Mouse (Mus musculus): Measurements from ENCODE around the gene Eno3. TPM values are rescaled to one million over a fixed set of nuclear protein-coding genes. Genes with fewer than 3 reads are reported as not detected.

The Eno3 gene
- polyA plus RNA-seq, 1 experiment from 2014 or later: 71.5 TPM

DNA sequence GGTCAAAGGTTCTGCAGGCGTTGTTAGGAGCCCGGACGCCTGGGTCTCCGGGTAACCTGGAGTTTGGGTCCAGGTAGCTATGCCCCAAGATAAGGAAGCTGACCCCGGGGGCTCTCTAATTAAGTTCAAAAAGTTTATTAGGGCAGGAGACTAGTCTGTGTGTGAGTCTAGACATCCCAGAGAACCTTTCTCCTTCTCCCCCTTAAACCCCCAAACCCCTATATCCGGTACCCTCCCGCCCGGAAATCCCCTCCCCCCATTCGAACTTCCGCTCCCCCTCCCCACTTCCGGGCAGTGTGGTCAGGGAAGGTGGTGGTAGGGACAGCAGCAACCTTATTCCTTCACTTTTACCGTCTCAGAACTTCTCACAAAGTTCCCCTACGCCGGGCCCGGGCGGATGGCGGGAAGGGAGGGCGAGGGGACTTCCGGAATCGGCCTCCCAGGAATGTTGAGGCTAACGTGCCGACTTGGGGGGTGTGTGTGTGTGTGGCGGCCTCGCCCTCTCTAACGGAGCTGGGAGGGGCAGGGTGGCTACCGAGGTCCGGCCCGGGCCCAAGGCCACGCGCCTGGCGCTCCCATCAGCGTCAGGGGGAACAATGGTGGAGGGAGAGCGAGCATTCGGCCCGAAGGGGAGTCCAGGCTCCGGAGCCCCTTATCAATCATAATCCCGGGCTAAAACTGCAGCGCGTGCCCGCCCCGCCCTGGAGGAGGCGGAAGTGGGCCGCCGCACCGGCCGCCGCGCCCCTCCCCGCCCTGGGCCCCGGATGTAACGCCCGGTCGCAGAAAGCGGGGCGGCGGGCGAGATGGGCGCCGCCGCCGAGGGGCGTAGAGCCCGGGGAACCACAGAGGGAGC is 3.4 kb upstream of the Eno3 start:
- peak overlapping the region; percentile 99 for H3K27ac ChIP-seq
- H3K4me1 ChIP-seq: peaks cover 77% of the 10 kb centered on the region
- H3K4me3 ChIP-seq: peak overlapping the region; percentile 100
- H3K36me3 ChIP-seq: peaks cover 40% of the 10 kb centered on the region
- no peak for ATAC-seq (ENCODE audit: insufficient number of reproducible peaks, low FRiP score, low TSS enrichment, low read depth)
- H3K9me3 ChIP-seq: no peaks in the 10 kb centered on the region
- no peaks in the 10 kb centered on the region for H3K27me3 ChIP-seq
- H3K9ac ChIP-seq: peak overlapping the region; percentile 98
- WGBS: under 1% methylated on average over 61 of the region's 63 CpGs
- H3K4me2 ChIP-seq: peak overlapping the region; percentile 89

DNA sequence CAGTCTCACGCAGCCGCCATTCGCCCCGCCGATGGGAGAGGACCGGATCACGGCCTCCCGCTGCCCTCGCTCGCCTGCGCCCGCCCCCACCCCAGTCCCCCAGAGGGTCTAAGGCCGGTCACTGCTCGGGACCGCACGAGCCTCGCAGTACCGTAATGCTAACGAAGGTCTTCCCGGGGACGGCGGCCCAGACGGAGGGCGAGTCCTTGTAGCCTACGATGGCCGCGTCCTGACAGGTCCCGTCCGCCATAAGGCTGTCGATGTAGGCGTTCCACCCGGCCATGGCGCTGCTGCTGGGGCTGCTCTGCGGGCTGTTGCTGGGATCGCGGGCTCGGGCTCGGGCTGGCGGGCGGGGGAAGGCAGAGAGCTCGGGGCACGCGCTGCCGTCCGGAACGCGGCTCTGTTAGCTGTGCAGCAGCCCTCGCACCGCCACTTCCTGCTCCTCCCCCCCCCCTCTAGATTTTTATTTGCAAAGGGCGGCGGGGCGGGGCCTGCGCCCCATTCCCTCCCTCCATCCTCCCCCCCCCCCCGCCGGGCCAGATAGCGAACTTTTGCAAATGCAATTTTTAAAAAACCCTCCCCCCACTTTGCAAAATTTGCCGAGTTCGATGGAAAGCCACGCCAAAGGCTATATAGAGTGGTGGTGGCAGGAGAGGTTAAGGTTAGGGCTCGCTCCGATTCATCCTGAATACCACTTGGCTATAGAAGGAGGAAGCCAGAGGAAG is 2.6 kb upstream of the Eno3 start, which contains the start of gene Pfn1:
TSS of gene Pfn1 (minus strand) at position 447 of the 725 bp plus-strand sequence.
- peak within 1 kb of the TSS; percentile 98 for H3K9ac ChIP-seq
- peak within 1 kb of the TSS; percentile 89 for H3K4me2 ChIP-seq
- peaks cover 76% of the 10 kb centered on the region for H3K4me1 ChIP-seq
- ATAC-seq (ENCODE audit: insufficient number of reproducible peaks, low FRiP score, low TSS enrichment, low read depth): peak; percentile 30; the same call in 1 of the 2 replicates
- WGBS: 0% methylated on average over 52 of the region's 61 CpGs
- no peaks in the 10 kb centered on the region for H3K27me3 ChIP-seq
- H3K9me3 ChIP-seq: no peaks in the 10 kb centered on the region
- H3K4me3 ChIP-seq: peak within 1 kb of the TSS; percentile 100
- H3K27ac ChIP-seq: peak within 1 kb of the TSS; percentile 99
- H3K36me3 ChIP-seq: peaks cover 33% of the 10 kb centered on the region

- WGBS: 0% methylated on average over 48 of the region's 48 CpGs
These were observed 2.0 kb upstream of the Eno3 start for GRCm38 (mm10) chr11:70654923-70655570.

GRCm38 (mm10) chr11:70655571-70656455 is 1.2 kb upstream of the Eno3 start:
- Histone ChIP-seq H3K27ac (peak overlapping the region; percentile 99), H3K4me1 (peaks cover 66% of the 10 kb centered on the region), H3K27me3 (no peaks in the 10 kb centered on the region), H3K4me2 (peak overlapping the region; percentile 89), H3K36me3 (peaks cover 31% of the 10 kb centered on the region), H3K9ac (peak overlapping the region; percentile 46), H3K9me3 (no peaks in the 10 kb centered on the region), H3K4me3 (peak overlapping the region; percentile 100)
- under 1% methylated on average over 61 of the region's 61 CpGs for WGBS
- ATAC-seq (ENCODE audit: insufficient number of reproducible peaks, low FRiP score, low TSS enrichment, low read depth): 0 out of 2 replicates have a peak, but pooled peaks have one; percentile 13

More at GRCm38 (mm10) chr11:70654923-70655570, 2.0 kb upstream of the Eno3 start:
- H3K27ac ChIP-seq: peak overlapping the region; percentile 99
- peak overlapping the region; percentile 100 for H3K4me3 ChIP-seq
- no peaks in the 10 kb centered on the region for H3K27me3 ChIP-seq
- no peaks in the 10 kb centered on the region for H3K9me3 ChIP-seq
- H3K4me2 ChIP-seq: peak overlapping the region; percentile 89
- ATAC-seq (ENCODE audit: insufficient number of reproducible peaks, low FRiP score, low TSS enrichment, low read depth): peak; percentile 76
- H3K36me3 ChIP-seq: peaks cover 33% of the 10 kb centered on the region
- peaks cover 71% of the 10 kb centered on the region for H3K4me1 ChIP-seq
- H3K9ac ChIP-seq: peak overlapping the region; percentile 46

DNA sequence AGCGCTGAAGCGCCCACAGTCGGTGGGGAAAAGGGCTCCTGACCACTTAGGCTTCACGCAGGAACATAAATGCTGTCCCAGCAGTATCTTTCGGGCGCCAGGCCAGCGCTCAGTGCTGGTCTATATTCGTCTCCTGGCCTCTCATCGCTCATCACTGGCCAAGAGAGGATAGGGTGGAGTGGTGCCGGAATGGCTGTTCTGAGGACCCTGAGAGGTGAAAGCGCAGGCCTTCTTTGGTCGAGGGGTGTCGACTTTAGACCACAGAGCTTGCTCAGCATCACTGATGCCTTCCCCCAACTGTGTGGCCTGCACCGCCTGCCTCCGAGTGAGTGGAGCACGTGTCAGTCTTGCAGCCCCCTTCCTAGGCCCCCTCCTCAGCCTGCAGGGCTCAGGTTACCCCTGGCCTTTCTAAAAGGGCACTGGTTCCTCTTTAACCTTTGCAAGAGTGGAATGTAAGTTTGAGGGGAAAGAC is 510 bp upstream of the Eno3 start:
- Histone ChIP-seq H3K27ac (peak overlapping the region; percentile 99), H3K36me3 (peaks cover 30% of the 10 kb centered on the region), H3K4me2 (peak overlapping the region; percentile 89), H3K9ac (peak overlapping the region; percentile 46; the same call in 1 of the 2 replicates), H3K9me3 (no peaks in the 10 kb centered on the region), H3K27me3 (no peaks in the 10 kb centered on the region), H3K4me3 (peak overlapping the region; percentile 100), H3K4me1 (peaks cover 59% of the 10 kb centered on the region)
- 5% methylated on average over 16 of the region's 16 CpGs for WGBS
- 0 out of 2 replicates have a peak, but pooled peaks have one; percentile 12 for ATAC-seq (ENCODE audit: insufficient number of reproducible peaks, low FRiP score, low TSS enrichment, low read depth)

DNA sequence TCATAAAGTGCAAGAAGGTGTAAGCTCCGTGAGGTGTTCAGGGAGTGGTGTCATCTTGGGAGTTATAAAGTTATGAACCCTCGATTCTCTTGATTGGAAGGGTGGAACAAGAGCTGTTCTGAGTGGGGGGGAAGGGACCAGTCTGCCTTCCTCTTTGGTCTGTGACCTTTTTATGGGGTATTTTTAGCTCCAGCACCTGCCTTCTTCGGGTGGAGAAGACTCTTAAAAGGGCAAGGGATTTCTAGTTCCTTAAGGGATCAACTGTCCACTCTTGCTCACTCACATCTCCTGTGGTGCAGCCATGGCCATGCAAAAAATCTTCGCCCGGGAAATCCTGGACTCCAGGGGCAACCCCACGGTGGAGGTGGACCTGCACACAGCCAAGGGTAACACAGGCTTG is 571 bp downstream of the Eno3 start:
- ATAC-seq (ENCODE audit: insufficient number of reproducible peaks, low FRiP score, low TSS enrichment, low read depth): no peak
- Histone ChIP-seq H3K27ac (peak overlapping the region; percentile 99), H3K4me1 (peaks cover 49% of the 10 kb centered on the region), H3K9me3 (no peaks in the 10 kb centered on the region), H3K4me2 (0 out of 2 replicates have a peak overlapping the region, but pooled peaks have one; percentile 89), H3K36me3 (peaks cover 31% of the 10 kb centered on the region), H3K4me3 (peak overlapping the region; percentile 100; the same call in 1 of the 2 replicates), H3K27me3 (no peaks in the 10 kb centered on the region), H3K9ac (no peak overlapping the region)
- WGBS: 40% methylated on average over 6 of the region's 6 CpGs

- Histone ChIP-seq H3K9ac (0 out of 2 replicates have a peak overlapping the region, but pooled peaks have one; percentile 26), H3K4me2 (0 out of 2 replicates have a peak overlapping the region, but pooled peaks have one; percentile 17)
- ATAC-seq (ENCODE audit: insufficient number of reproducible peaks, low FRiP score, low TSS enrichment, low read depth): no peak
These were observed 989 bp downstream of the Eno3 start for GRCm38 (mm10) chr11:70657991-70658390.

DNA sequence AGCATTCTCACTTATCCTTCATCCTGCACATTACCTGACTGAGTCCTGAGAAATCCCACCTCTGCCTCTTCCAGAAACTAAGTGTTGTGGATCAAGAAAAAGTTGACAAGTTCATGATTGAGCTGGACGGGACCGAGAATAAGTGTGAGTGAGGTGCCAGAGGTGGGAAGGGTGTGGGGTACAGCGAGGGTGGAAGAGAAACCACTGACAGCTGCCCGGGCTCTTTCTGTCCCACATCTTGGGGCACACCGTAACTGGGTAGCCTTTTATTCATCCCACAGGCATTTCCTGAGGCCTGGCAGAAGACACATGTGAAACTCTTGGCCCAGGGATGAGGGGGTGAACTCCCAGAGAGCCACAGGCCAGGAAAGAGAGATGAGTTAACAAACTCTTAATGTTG is 1.5 kb downstream of the Eno3 start:
- H3K4me1 ChIP-seq: peaks cover 42% of the 10 kb centered on the region
- H3K27me3 ChIP-seq: no peaks in the 10 kb centered on the region
- H3K9me3 ChIP-seq: no peaks in the 10 kb centered on the region
- H3K9ac ChIP-seq: 0 out of 2 replicates have a peak overlapping the region, but pooled peaks have one; percentile 26
- peak overlapping the region; percentile 5; the same call in 1 of the 2 replicates for H3K27ac ChIP-seq
- H3K4me2 ChIP-seq: 0 out of 2 replicates have a peak overlapping the region, but pooled peaks have one; percentile 17
- WGBS: 68% methylated on average over 5 of the region's 5 CpGs
- peaks cover 39% of the 10 kb centered on the region for H3K36me3 ChIP-seq
- H3K4me3 ChIP-seq: 0 out of 2 replicates have a peak overlapping the region, but pooled peaks have one; percentile 3
- no peak for ATAC-seq (ENCODE audit: insufficient number of reproducible peaks, low FRiP score, low TSS enrichment, low read depth)

More at GRCm38 (mm10) chr11:70657991-70658390, 989 bp downstream of the Eno3 start:
- Histone ChIP-seq H3K4me3 (peak overlapping the region; percentile 3; the same call in 1 of the 2 replicates), H3K4me1 (peaks cover 45% of the 10 kb centered on the region), H3K9me3 (no peaks in the 10 kb centered on the region), H3K27me3 (no peaks in the 10 kb centered on the region), H3K27ac (peak overlapping the region; percentile 5), H3K36me3 (peaks cover 33% of the 10 kb centered on the region)
- 53% methylated on average over 9 of the region's 9 CpGs for WGBS

- no peak overlapping the region for H3K27ac ChIP-seq
These were observed 1.9 kb downstream of the Eno3 start for GRCm38 (mm10) chr11:70658942-70659341.

GRCm38 (mm10) chr11:70660571-70660970 is 3.6 kb downstream of the Eno3 start:
- Histone ChIP-seq H3K4me2 (no peak overlapping the region), H3K27me3 (no peaks in the 10 kb centered on the region), H3K4me1 (peaks cover 36% of the 10 kb centered on the region), H3K9me3 (no peaks in the 10 kb centered on the region), H3K27ac (0 out of 2 replicates have a peak overlapping the region, but pooled peaks have one; percentile 35), H3K9ac (no peak overlapping the region), H3K36me3 (peaks cover 58% of the 10 kb centered on the region), H3K4me3 (no peak overlapping the region)
- ATAC-seq (ENCODE audit: insufficient number of reproducible peaks, low FRiP score, low TSS enrichment, low read depth): no peak
- 82% methylated on average over 8 of the region's 8 CpGs for WGBS

More at GRCm38 (mm10) chr11:70658942-70659341, 1.9 kb downstream of the Eno3 start:
- Histone ChIP-seq H3K4me1 (peaks cover 42% of the 10 kb centered on the region), H3K4me2 (no peak overlapping the region), H3K36me3 (peaks cover 41% of the 10 kb centered on the region), H3K9me3 (no peaks in the 10 kb centered on the region), H3K4me3 (no peak overlapping the region), H3K27me3 (no peaks in the 10 kb centered on the region), H3K9ac (no peak overlapping the region)
- 72% methylated on average over 8 of the region's 8 CpGs for WGBS
- no peak for ATAC-seq (ENCODE audit: insufficient number of reproducible peaks, low FRiP score, low TSS enrichment, low read depth)
